Mouse (Mus musculus): ENCODE results near the gene Zswim3. TPM values are rescaled to one million over a fixed set of nuclear protein-coding genes. Genes with fewer than 3 reads are reported as not detected.

Gene Zswim3
- polyA plus RNA-seq, 1 experiment from 2014 or later, result 8.5 TPM

DNA sequence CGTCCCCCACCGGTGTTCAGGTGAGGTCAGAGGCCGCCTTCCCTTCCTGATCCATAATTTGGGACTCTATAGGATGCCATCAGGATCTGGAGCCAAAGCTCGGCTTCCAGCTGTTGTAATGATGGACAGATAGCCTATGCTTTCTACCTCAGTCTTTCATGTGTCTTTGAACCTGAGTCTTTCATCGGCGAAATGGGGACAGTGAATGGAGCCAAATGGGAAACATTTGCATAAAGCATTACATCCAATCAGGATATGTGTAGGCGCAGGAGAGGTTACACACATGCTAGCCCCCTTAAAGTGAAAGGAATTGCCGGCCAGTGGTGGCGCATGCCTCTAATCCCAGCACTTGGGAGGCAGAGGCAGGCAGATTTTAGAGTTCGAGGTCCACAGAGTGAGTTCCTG is 18.3 kb downstream of the Zswim3 start:
- WGBS, result 3% methylated on average over 10 of the region's 10 CpGs
- Histone ChIP-seq H3K36me3 (replicated peaks) (peaks cover 61% of the 10 kb centered on the region), H3K27me3 (replicated peaks; ENCODE audit: low read depth, poor library complexity, severe bottlenecking) (no peaks in the 10 kb centered on the region)

DNA sequence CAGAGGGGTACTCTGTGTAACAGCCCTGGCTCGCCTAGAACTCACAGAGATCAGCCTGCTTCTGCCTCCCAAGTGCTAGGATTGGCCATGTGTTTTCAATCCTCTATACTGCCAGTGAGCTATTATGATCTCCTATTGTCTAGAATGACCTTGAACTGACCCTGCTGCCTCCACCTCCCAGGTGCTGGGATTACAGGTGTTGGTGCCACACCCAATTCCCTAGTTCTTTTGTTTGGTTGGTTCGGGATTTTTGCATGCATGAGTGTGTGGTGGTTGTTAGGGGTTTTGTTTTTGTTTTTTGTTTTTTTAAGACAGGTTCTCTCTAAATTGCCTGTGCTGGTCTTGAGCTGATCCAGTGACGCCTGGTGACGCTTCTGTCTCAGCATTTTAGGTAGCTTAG is 19.1 kb downstream of the Zswim3 start:
- peaks cover 68% of the 10 kb centered on the region for H3K36me3 ChIP-seq (replicated peaks)
- no peak for DNase-seq (ENCODE audit: low spot score)
- no peaks in the 10 kb centered on the region for H3K27me3 ChIP-seq (replicated peaks; ENCODE audit: low read depth, poor library complexity, severe bottlenecking)
- 93% methylated on average over 4 of the region's 4 CpGs for WGBS
- H3K27ac ChIP-seq (replicated peaks), result no peak overlapping the region
- peaks cover 15% of the 10 kb centered on the region for H3K4me1 ChIP-seq
- peak overlapping the region; percentile 85; the same call in 1 of the 2 replicates for H3K4me3 ChIP-seq
- H3K9me3 ChIP-seq, result no peaks in the 10 kb centered on the region

More for the DNA sequence above, 18.3 kb downstream of the Zswim3 start:
- H3K27ac ChIP-seq (replicated peaks), result peak overlapping the region; percentile 88
- H3K4me1 ChIP-seq, result peaks cover 15% of the 10 kb centered on the region
- peak overlapping the region; percentile 85 for H3K4me3 ChIP-seq
- DNase-seq (ENCODE audit: low spot score), result peak; percentile 61
- H3K9me3 ChIP-seq, result no peaks in the 10 kb centered on the region

DNA sequence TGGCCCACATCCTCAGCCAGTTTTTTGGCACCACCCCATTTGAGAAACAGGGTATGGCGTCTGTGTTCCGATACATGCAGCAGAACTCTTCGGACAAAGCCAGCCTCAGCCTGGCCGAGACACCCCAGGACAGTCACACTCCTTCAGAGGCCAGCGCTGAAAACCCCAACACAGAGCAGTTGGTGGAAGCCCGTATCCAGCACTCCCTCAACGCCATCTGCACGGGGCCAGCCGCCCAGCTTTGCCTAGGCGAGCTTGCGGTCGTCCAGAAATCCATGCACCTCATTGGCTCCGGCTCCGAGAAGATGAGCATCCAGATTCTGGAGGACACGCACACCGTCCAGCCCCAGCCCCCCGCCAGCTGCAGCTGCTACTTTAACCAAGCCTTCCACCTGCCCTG is 20.6 kb downstream of the Zswim3 start:
- Histone ChIP-seq H3K9me3 (no peaks in the 10 kb centered on the region), H3K27me3 (replicated peaks; ENCODE audit: low read depth, poor library complexity, severe bottlenecking) (no peaks in the 10 kb centered on the region), H3K4me1 (peaks cover 15% of the 10 kb centered on the region), H3K27ac (replicated peaks) (no peak overlapping the region), H3K36me3 (replicated peaks) (peaks cover 62% of the 10 kb centered on the region), H3K4me3 (no peak overlapping the region)
- WGBS, result 93% methylated on average over 17 of the region's 17 CpGs
- no peak for DNase-seq (ENCODE audit: low spot score)

DNA sequence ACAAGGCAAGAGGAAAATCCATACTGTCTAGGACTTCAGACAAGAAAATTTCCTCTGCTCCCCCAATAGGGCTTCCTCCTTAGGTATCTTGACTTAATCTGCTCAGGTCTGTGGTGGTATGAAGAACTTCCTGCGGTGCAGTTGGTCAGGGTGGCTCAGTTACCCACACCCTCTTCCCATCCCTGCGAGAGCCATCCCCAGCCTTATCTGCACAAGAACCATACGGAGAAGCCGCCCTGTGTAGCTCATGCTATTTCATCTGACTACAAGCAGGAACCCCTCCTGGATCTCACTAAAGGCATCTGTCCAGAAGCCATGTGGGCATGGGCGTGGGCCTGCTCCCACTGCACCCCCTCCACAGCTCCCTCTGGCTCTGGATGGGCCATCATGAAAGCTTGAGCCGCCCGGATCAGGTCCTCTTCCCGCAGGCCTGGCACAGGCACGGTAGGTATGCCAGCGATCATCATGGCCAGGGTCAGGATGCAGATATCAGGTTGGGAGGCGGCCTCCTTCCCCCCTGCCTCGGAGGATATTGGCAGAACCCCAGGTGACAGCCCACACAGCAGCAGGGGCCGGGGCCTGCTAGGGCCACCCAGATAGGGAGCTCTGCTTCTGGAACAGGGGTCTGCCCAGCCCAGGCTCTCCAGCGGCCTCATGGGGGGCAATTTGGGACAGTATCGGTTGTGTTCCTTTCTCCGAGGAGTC is 22.4 kb downstream of the Zswim3 start:
- WGBS, result 91% methylated on average over 16 of the region's 16 CpGs
- DNase-seq (ENCODE audit: low spot score), result no peak
- Histone ChIP-seq H3K4me3 (no peak overlapping the region), H3K9me3 (no peaks in the 10 kb centered on the region), H3K27ac (replicated peaks) (no peak overlapping the region), H3K27me3 (replicated peaks; ENCODE audit: low read depth, poor library complexity, severe bottlenecking) (no peaks in the 10 kb centered on the region), H3K36me3 (replicated peaks) (peaks cover 50% of the 10 kb centered on the region), H3K4me1 (peaks cover 13% of the 10 kb centered on the region)

DNA sequence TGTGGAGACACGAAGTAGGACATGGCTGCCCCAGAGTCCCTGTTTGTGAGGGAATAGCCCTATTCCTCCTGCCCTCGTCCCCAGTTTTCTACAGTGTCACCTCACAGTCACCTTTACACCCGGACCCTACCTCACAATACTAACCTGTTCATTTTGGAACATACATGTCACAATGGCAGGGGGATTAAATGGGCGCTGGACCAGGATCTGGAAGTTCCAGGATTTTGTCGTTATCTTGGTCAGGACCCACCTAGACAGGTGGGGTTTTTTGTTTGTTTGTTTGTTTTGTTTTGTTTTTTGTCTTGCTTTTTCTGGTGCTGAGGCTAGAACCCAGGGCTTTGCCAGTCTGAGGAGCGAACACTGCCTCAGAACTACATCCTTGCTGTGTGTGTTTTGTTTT is 23.5 kb downstream of the Zswim3 start, which contains the start of gene Spata25:
Gene Spata25, minus strand, starts transcription at position 101 of the 400 bp plus-strand sequence.
- Histone ChIP-seq H3K4me1 (peaks cover 18% of the 10 kb centered on the region), H3K36me3 (replicated peaks) (peaks cover 50% of the 10 kb centered on the region), H3K4me3 (no peak within 1 kb of the TSS), H3K27me3 (replicated peaks; ENCODE audit: low read depth, poor library complexity, severe bottlenecking) (no peaks in the 10 kb centered on the region), H3K9me3 (no peaks in the 10 kb centered on the region), H3K27ac (replicated peaks) (no peak within 1 kb of the TSS)
- WGBS, result 87% methylated on average over 6 of the region's 6 CpGs
- no peak for DNase-seq (ENCODE audit: low spot score)

DNA sequence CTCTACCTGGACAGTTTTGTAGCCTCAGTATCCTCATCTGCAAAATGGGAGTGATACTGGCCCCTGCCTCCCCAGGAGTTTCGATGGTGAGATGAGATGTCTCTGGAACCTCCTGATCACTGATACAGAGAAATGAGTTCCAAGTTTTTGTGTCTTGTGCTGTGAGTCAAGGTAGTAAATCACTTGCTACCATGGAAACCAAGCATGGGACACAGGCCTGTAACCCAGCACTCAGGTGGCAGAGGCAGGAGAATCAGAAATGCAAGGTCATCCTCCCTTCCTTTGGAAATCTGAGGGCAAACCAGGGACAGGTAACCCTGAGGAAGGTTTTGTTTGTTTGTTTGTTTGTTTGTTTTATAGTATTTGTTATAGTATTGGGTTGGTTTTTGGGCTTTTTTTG is 24.2 kb downstream of the Zswim3 start:
- Histone ChIP-seq H3K4me3 (no peak overlapping the region), H3K9me3 (no peaks in the 10 kb centered on the region), H3K27me3 (replicated peaks; ENCODE audit: low read depth, poor library complexity, severe bottlenecking) (no peaks in the 10 kb centered on the region), H3K4me1 (peaks cover 17% of the 10 kb centered on the region), H3K27ac (replicated peaks) (no peak overlapping the region), H3K36me3 (replicated peaks) (peaks cover 50% of the 10 kb centered on the region)
- no peak for DNase-seq (ENCODE audit: low spot score)
- WGBS, result 95% methylated on average over 1 of the region's 1 CpGs

DNA sequence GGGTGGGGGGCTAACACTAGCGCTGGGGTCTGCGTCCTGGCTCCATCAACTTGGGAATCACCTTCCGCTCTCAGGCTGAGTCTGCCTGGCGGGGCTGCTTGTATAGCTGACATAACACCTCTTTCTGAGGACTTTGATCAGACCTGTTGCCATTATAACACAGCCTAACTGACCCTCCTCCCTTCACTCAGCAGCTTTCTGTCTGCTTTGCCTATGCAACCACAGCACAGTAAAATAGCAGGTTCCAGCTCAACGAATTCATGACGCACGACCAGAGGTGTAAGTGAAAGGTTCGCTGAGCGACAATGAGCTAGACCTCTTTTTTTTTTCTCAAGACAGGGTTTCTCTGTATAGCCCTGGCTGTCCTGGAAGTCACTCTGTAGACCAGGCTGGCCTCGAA is 26.1 kb downstream of the Zswim3 start:
- Histone ChIP-seq H3K27me3 (replicated peaks; ENCODE audit: low read depth, poor library complexity, severe bottlenecking) (no peaks in the 10 kb centered on the region), H3K9me3 (no peaks in the 10 kb centered on the region), H3K27ac (replicated peaks) (no peak overlapping the region), H3K4me1 (peaks cover 28% of the 10 kb centered on the region), H3K4me3 (no peak overlapping the region; the same call in 1 of the 2 replicates), H3K36me3 (replicated peaks) (peaks cover 39% of the 10 kb centered on the region)
- DNase-seq (ENCODE audit: low spot score), result no peak
- 90% methylated on average over 10 of the region's 10 CpGs for WGBS

DNA sequence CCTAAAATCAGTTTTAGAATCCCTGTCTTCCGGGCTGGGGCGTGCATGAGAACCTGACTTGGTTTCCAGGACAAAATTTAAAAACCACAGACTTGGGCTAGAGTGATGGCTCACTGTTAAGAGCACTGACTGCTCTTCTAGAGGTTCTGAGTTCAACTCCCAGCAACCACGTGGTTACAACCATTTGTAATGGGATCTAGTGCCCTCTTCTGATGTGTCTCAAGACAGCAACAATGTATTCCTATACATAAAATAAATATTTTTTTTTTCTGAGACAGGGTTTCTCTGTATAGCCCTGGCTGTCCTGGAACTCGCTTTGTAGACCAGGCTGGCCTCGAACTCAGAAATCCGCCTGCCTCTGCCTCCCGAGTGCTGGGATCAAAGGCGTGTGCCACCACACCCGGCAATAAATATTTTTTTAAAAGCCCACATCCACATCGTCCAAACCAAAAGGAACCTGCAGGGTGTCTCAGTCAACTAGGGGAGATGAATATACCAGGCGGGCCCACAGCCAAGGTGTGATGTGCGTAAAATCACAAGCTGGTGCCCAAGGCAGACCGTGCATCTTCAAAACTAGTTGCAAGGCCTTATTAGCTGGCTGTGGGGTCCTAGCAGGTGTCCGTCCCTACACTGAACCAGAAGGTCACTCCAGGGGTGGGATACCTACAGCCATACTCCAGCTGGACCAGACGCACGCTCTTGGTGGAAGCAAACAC is 27.3 kb downstream of the Zswim3 start:
- Histone ChIP-seq H3K27me3 (replicated peaks; ENCODE audit: low read depth, poor library complexity, severe bottlenecking) (no peaks in the 10 kb centered on the region), H3K27ac (replicated peaks) (peak overlapping the region; percentile 92), H3K4me1 (peaks cover 28% of the 10 kb centered on the region), H3K4me3 (peak overlapping the region; percentile 71), H3K36me3 (replicated peaks) (peaks cover 38% of the 10 kb centered on the region), H3K9me3 (no peaks in the 10 kb centered on the region)
- no peak for DNase-seq (ENCODE audit: low spot score)
- WGBS, result 67% methylated on average over 16 of the region's 16 CpGs

DNA sequence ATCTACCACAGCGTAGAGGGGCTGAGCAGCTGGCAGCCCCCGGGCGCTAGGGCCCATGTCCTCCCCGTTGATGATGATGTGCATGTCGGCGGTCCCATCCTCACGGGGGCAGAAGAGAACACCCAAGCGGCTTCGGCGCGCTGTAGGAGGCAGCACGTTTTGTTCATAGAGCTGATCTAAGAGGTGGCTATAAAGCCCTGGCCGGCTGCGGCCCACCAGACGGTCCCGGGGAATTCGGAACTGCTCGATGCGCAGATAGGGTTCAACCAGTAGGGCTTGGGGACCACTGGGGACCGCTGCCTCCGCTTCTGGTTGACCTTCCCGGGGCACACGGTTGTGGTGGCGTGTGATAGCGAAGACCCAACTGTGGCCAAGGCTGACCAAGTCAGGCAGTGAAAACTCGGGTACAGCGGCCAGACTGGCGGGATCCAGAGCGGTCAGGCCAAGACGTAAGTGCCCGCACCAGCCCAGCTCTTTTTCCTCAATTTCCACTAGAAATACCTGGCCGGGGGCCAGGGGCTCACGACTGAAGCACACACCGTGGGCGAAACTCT is 27.9 kb downstream of the Zswim3 start, which contains the start of gene Ctsa:
Gene Ctsa, plus strand, starts transcription at position 126 of the 554 bp plus-strand sequence.
- peak; percentile 82 for DNase-seq (ENCODE audit: low spot score)
- Histone ChIP-seq H3K27me3 (replicated peaks; ENCODE audit: low read depth, poor library complexity, severe bottlenecking) (no peaks in the 10 kb centered on the region), H3K9me3 (no peaks in the 10 kb centered on the region), H3K36me3 (replicated peaks) (peaks cover 38% of the 10 kb centered on the region), H3K27ac (replicated peaks) (peak within 1 kb of the TSS; percentile 92), H3K4me1 (peaks cover 28% of the 10 kb centered on the region), H3K4me3 (peak within 1 kb of the TSS; percentile 71)
- under 1% methylated on average over 35 of the region's 35 CpGs for WGBS

DNA sequence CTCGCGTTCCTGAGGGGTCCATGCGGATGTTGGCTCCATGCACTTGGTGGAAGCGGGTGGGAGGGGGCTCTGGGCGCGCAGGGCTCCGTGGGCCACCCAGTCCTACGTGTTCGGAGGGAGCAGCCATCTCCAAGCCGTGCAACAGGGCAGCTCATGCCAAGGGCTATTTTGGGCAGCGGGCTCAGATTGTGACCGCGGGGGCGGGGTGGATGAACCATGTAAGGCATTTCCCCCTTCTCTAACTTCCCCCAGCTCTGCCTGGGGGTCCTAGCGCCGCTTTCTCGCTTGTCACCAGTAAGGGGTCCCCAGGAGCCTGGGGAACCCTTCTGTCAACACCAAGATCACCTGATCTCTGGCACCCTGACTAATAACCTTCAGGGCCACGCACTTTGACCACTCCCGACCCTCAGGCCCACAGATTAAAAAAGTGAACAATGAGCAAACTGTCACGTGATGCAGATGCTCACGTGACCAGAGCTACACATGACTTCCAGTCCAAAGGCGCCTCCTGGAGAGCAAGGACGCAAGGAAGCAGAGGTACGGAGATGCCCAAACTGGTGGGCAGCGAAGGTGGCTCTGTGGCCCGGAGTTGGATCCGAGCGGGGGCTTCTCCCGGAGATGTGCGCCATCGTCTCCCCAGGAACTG is 28.5 kb downstream of the Zswim3 start, which contains the start of gene Neurl2:
Gene Neurl2, minus strand, starts transcription at position 143 of the 646 bp plus-strand sequence.
- Histone ChIP-seq H3K36me3 (replicated peaks) (peaks cover 38% of the 10 kb centered on the region), H3K4me1 (peaks cover 28% of the 10 kb centered on the region), H3K27ac (replicated peaks) (peak within 1 kb of the TSS; percentile 92), H3K9me3 (no peaks in the 10 kb centered on the region), H3K4me3 (peak within 1 kb of the TSS; percentile 71), H3K27me3 (replicated peaks; ENCODE audit: low read depth, poor library complexity, severe bottlenecking) (no peaks in the 10 kb centered on the region)
- peak; percentile 92 for DNase-seq (ENCODE audit: low spot score)
- under 1% methylated on average over 31 of the region's 31 CpGs for WGBS

DNA sequence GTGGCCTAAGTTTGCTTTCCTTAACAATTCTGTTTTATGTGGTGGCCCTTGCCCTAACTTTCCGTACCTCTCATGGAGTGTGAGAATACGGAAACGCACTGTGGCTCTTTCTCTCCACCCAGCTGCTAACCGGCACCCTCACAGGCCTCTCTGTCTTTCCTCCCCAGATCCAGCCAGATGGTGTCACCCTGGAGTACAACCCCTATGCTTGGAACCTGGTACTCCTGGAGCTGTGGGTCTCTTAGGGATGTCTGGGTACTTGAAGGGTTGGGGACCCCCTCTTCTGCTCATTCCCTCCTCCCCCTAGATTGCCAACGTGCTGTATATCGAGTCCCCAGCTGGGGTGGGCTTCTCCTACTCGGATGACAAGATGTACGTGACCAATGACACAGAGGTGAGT is 29.6 kb downstream of the Zswim3 start:
- Histone ChIP-seq H3K27me3 (replicated peaks; ENCODE audit: low read depth, poor library complexity, severe bottlenecking) (no peaks in the 10 kb centered on the region), H3K9me3 (no peaks in the 10 kb centered on the region), H3K27ac (replicated peaks) (peak overlapping the region; percentile 92; the same call in 1 of the 2 replicates), H3K4me3 (peak overlapping the region; percentile 71), H3K36me3 (replicated peaks) (peaks cover 42% of the 10 kb centered on the region), H3K4me1 (peaks cover 28% of the 10 kb centered on the region)
- WGBS, result 44% methylated on average over 8 of the region's 8 CpGs
- no peak for DNase-seq (ENCODE audit: low spot score)

DNA sequence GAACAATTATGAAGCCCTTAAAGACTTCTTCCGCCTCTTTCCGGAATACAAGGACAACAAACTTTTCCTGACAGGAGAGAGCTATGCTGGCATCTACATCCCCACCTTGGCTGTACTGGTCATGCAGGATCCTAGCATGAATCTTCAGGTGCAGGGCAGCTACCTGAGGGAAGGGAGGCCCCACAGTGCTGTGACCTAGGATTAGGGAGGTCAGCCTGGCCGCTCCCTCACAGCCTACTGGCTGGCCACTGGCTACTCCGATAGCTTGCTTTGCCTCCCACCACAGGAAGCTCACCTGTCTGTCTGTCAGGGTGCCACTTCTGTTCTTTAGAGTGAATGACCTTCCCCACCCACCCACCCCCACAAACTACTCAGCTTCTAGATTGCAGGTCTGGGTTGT is 30.3 kb downstream of the Zswim3 start:
- Histone ChIP-seq H3K27ac (replicated peaks) (no peak overlapping the region), H3K36me3 (replicated peaks) (peaks cover 49% of the 10 kb centered on the region), H3K27me3 (replicated peaks; ENCODE audit: low read depth, poor library complexity, severe bottlenecking) (no peaks in the 10 kb centered on the region), H3K4me3 (peak overlapping the region; percentile 71), H3K4me1 (peaks cover 28% of the 10 kb centered on the region), H3K9me3 (no peaks in the 10 kb centered on the region)
- DNase-seq (ENCODE audit: low spot score), result no peak
- WGBS, result 92% methylated on average over 4 of the region's 4 CpGs
